Mouse (Mus musculus) spleen, postnatal 36 days (tissue): Measurements from ENCODE around the gene Gm28539.
A peak's percentile ranks its signal among the peaks of the same experiment; 100 is the strongest.
"Not testable (repeated sequence)": the region's sequence is repeated elsewhere in the genome, so short reads cannot be mapped to it uniquely, and the experiment has no call there.

Source experiments
- DNase-seq, 2 experiments: peaks; one replicate each; pipeline ENCODE4 v3.0.0; 2022; ENCODE audit warnings: low spot score in 2 of 2, mixed read lengths in 1 of 2

Gm28539 gene

DNA sequence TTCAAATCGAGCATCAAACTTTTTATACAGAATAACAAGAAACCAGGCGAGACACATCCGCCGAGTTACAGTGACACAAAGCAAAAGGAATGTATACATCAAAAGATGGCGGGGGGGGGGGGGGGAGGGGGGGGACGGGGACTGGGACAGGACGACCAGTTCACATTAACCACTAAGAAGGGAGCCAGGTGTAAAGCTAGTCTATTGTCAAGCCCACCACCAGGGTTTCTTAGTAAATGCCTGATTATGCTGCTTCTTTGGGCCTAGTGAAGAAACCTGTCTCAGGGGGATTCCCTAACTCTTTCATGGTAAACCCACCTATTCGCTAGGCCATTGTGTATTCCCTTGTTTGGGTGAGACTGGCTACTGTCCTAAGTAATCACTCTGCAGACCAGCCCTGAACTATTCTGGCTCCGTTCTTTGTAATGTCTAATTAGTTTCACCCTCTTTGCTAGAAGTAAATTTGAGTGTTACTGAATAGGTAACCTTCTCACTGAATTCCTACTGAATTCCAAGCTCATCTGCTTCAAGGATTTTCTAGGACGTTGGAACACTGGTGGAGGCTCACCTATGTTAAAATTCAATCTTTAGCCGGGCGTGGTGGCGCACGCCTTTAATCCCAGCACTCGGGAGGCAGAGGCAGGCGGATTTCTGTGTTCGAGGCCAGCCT, 13.3 kb downstream of the Gm28539 start:
- not testable (repeated sequence) for DNase-seq

DNA sequence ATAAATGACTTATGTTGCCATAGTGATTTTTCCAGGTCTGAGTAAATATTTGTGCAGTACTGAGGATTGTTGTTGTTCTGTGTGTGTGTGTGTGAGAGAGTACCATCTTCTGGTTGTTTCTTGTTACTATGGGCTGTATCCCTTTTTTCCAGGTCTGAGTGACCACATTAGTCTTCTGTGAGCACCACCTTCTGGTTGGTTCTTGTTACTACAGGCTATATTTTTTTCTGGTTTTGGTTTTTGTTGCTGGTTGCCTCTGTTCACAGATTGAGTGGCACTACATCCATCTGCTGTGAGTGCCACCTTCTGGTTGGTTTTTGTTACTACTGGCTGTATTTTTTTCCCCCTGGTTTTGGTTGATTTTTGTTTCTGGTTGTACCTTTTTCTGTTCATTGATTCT, 22.2 kb downstream of the Gm28539 start:
- DNase-seq, result peak; percentile 5 to 43

DNA sequence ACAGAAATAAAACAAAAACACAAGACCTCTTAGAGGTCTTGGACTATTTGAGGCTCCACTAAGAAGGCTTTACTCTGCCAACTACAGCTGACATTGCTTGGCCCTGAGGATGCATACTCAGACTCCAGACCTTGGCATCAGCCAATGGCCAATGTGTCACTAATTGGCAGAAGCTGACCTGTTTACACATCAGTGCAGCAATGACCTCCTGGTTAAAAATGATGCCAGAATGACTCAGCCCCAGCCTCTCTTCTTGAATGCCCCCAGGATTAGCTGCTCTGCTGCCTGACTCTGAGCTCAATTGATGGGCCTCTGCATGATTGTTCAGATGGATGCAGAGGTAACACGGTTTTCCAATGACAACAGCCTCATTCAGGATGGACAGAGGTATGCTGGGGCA, 23.8 kb downstream of the Gm28539 start:
- no peak for DNase-seq

DNA sequence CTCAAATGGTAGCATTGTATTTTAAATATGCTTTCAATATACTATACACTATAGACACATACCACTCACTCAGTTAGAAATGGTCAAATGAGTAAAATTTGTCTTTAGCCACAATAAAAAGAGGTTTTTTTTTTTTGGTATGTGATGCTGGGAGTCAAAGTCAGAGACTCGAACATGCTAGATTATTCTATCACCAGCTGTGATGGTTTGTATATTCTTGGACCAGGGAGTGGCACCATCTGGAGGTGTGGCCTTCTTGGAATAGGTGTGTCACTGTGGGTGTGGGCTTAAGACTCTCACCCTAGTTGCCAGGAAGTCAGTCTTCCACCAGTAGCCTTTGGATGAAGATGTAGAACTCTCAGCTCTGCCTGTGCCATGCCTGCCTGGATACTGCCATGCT, 34.1 kb downstream of the Gm28539 start:
- not testable (repeated sequence) for DNase-seq

DNA sequence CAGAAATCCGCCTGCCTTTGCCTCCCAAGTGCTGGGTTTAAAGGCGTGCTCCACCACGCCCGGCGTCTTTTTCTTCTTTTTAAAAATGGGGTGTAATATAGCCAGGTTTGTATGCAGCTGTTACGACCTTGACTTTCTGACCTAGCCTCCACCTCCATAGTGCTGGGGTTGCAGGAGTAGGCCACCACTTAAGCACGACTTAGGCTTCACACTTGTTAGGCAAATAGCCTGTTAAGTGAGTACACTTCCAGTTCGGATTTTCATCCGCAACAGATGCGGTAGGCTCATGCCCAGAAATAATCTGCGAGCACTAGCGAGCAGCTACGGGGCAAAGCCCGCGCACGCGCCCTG, 39.7 kb downstream of the Gm28539 start:
- DNase-seq, result no peak

DNA sequence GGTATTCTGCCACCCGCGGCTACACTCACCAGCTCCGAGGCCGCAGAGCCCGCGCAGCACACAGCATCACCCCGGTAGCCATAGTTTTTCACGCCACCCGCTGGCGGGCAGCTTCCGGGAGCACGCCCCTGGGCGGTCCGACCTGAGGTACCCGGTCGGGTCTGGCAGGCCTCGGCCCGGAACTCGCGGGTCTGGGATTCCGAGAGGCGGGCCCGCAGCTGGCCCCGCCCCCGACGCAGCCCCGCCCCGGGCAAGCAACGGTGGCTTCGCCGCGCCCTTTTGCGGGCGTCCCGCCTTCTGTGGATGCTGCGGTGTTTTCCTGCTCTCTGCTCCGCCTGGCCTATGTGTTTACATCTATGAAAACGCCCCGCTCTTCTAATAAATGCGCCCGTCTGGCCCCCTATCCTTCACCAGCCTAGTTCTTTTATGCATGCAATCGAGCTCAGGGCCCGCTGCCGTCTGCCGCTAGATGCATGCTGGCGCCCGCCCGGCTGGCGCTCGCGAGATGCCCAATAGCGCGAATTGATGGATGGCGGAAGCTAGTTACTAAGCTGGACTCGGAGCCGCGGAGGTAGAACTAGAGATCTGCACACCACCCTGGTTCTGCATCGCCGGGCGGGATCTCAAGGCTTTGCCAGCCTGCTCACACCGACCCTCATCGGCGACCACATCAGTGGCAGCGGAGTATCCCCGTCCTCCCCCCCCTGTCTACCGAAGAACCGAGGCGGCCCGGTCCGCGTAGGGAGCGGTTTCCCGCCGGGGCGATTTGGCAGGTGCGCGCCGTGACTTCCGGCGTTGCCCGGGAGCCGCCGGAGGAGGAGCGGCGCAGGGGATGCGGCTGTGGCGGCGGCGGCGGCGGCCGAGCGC, 40.3 kb downstream of the Gm28539 start, which contains the start of the genes Mrpl40 and Hira:
Mrpl40 (minus strand) TSS at position 421 of the 867 bp plus-strand sequence.
Hira (plus strand) TSS at position 596 of the 867 bp plus-strand sequence.
- peak; percentile 96 for DNase-seq

DNA sequence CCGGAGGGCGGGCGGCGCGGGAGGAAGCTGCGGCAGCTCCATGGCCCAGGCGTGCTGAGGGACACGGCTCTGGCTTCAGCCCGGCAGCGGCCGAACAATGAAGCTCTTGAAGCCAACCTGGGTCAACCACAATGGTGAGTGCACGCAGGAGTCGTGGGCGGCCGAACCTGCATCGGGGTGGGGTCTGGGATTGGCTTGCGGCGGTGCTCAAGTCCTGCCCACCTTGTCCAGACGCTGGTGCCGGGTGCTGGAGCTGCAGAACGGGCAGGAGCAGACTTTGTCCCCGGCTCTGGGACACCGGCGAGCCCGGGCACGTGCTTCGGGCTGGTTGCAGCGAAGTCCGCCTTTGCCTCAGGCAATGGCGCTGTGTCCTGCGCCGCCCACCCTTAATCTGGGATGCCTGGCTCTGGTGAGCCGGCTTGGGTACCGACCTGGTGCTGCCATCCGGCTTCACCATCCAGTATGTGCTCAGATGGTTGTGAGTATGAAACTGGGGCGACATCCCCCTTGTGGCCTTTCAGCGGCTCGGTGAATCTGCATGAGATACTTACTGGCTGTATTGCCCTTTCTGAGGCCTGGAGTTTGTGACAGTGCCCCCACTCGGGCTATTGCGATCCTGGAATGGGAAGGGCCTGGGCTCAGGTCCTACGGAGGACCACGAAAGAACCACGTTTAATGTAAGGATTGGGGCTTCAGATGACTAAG, 41.2 kb downstream of the Gm28539 start:
- peak; percentile 57 to 58 for DNase-seq

DNA sequence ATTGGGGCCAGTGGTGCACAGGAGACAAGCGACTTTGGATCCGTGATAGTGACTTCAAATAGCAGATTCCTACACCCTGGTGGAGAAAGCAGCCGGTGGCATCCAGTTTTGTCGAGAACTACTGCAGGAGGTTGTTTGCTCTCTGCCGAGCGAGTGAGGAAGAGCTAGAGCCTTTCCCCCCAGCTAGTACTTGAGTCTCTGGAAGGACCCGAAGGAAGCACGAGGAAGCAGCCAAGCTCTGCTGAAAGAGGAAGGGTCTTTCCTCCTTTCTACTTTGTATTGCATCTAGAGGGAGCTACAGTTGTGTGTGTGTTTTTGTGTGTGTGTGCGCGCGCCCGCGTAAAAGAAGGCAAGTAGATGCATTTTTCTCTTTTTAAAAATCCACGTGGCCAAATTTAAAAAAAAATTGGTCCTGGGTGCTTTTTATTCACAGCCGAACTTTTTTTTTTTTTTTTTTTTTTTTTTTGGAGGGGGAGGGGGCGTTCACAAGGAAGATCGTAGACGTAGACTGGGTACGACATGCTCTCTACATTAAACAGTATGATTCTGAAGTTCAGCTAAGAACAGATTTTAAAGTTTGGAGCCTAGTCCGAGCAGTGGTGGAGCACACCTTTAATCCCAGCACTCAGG, 41.8 kb downstream of the Gm28539 start:
- DNase-seq, result no peak

DNA sequence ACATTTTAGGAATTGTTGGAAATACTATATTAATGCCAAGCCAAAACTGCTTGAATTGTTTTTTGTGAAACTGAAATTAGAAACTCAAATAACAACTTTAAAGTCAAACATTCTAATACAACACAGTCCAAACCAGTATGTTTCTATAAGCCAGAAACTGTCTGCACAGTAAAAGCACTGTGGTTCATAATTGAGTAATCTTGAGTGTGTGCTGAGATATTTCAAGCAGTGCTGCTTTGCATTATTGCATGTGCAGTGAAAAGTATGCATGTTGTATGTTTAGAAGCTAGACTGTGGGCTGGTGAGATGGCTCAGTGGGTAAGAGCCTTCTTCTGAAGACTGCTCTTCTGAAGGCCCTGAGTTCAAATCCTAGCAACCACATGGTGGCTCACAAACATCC, 47.7 kb downstream of the Gm28539 start:
- DNase-seq, result no peak

DNA sequence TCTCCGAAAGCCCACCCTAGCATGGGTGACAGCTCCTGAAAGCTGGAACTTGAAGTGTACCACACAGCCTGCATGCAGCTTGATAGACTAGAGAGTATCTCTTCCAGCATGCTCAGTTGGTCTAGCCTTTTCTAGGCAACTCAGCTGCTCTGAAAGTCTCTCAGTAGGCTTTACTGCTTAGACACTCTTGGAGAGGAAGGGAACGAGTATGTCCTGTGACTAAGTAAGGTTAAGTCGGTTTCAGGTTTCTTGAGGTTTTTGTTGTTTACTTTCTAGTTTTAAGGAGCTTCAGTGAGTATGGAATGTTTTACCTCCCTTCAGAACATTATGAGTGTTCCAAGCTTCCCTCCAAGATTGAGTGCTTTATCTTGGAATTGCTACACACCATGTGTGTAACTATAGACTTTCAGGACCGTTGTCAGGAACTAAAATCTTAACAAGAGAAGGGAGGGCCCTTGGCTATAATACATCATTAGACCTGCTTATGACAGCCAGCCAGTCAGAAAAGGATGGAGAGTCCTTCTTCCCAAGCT, 57.5 kb downstream of the Gm28539 start:
- DNase-seq, result no peak

DNA sequence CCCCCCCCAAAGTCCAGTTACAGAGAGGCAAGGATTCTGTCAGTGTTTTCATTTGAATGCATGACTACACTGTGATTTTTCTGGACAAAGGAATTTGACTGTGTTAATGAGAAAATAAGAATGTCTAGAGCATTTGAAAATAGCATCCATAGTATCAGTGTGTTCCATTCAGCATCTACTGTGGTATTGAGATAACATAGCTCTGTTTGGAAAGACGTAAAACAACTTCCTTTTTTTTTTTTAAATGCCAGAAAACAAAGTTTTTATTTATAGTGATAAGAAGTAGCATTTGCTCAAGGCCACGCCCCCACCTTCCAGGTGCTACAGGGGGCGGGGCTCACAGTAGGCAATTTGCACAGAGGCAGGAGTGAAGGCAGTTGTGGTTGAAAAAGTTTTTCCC, 58.9 kb downstream of the Gm28539 start:
- DNase-seq, result no peak

DNA sequence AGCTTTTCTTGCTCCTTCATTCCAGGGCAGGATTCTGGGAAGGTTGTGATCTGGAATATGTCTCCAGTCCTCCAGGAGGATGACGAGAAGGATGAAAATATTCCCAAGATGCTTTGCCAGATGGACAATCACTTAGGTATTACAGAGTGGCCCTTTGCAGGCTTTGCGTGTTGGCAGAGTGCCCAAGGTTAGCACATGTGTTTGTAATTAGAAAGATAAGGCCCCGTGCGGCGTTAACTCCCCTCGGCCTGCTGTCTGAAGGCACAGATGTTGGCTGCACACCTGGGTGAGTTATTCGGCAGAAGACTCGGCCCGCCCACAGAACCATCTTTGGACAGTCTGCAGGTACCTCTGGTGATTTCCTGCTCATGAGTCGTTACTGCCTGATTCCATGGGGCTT, 60.0 kb downstream of the Gm28539 start:
- peak; percentile 27 to 61 for DNase-seq

DNA sequence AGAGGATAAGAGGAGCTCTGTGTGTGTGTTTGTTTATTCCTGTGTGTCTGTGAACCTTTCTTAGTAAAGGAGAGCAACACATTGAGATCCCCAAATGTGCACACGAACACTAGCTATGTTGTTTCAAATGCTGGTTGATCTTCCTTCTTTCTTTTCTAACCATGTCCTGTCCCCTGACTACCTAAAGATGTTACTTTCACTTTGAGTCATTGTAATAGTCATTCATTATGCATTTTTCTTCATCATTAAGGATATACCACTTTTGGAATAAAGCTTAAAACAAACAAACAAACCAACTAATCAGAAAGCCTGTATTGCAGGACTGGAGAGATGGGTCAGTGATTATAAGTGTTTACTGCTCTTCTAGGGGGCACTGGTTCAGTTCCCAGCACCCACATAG, 69.3 kb downstream of the Gm28539 start:
- DNase-seq, result no peak

DNA sequence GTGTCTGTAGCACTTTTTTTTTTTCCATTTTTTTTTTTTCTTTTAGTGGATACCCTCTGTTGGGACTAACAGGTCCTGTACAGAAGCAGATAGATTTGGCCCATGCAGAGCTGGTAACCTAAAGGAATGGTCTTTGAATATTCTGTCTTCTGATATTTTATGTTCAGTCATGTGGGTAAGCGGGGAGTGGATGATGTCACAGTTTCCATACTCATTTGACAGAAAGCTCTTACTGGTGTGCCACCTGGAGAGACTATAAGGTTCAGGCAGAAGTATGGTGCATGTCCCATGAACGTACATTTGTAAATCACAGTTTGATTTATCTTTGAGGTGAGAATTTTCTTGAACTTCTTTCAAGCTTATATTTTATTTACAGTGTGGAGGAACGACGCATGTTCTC, 79.7 kb downstream of the Gm28539 start:
- no peak for DNase-seq

DNA sequence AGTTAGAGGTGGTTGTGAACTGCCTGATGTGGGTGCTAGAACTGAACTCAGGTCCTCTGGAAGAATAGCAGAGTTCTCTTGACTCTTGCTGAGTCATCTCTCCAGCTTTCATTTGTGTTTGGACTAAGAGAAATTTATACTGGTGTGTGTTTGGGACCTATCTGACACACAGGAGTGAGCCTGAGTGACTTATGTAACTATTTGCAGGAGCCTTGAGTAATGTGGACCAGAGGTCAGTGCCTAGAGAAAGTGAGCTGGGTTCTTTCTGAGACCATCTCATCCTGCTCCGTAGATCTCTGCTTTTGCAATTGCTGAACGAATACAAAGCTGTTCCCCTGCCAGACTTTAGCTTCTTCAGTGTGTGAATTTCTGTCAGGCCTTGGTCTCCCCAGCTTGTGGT, 85.4 kb downstream of the Gm28539 start:
- DNase-seq, result no peak

DNA sequence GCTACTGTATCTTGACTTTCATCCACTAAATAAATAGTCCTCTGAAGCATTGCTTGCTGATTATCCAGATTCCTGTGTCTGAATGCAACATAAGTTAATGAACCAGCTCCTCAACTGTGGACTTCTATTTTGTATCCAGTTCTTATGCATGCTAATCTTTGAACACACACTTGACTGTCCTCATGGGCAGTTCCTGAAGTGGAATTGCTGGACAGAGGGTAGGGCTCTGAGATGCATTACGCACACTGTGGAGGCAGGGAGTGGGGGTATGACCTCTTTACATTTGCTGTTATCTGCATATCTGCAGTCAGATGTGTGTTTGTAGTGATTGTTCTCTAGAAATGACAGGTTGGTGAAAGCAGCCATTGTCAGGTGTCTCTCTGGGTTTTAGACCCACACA, 91.6 kb downstream of the Gm28539 start:
- DNase-seq, result no peak

DNA sequence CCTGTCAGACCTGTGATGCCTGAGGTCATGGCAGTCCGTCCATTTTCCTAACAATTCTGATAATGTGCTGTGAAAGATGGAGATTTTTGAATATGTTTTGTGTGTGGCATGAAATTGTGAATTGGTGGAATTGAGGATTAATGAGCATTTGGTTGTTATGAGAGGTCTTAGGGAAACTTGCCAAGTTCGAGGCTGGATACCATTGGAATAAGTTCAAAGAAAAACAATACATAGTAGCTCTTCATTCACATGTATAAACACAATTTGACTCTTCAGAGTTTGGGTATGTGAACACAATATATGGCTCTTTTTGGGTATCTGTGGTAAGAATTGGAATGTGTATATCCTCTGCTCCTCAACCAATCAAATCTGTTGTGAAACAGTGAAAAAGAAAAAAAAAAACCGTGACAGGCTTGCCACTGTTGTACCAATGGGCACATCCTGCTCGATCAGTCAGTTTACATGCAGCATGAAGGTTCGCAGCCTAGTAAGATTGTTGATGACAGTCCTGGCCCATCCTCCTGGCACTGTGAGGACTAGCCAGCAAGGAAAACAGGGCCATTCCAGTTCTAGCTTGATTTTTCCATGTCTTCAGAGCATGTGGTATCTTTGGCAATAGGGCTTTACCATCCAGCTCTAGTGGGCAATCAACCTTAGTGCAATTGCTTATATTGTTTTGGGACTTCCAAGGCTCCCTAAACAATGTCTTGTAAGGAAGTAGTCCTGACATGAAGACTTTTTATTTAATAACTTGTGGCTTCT, 102.1 kb downstream of the Gm28539 start:
- no peak for DNase-seq

DNA sequence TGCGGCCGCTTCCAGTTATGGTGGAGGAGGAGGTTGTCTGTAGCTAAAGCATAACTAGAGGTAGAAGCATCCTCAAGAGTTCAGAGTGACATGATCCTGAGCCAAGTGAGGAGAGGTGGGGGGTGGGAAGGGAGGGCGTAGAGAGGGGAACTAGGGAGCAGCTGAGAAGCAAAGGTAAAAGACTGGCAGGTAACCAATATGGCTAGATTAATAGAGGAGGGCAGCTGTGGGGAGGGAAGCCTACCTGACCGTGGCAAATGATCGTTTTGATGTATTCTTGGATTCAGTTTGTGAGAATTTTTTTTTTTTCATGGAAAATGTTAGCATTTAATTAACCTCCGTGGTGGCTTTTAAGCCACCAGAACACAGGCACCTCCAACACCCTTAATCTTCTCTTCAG, 107.5 kb downstream of the Gm28539 start:
- DNase-seq, result no peak

DNA sequence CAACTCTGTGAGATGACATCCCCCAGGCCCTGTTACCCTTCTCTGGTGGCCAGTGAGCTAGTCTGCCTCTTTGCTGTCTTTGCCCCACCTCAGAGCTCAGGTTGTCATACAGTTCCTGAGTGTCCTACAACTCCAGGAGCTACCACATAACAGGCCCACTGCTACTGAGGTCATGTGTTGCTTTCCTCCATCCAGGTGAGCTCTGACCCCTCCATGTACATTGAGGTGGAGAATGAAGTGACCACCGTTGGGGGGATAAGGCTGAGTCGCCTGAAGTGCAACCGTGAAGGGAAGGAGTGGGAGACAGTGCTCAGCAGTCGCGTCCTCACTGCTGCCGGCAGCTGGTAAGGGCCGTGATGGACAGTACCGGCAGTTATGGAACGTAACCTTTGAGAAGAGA, 112.6 kb downstream of the Gm28539 start:
- DNase-seq, result no peak

DNA sequence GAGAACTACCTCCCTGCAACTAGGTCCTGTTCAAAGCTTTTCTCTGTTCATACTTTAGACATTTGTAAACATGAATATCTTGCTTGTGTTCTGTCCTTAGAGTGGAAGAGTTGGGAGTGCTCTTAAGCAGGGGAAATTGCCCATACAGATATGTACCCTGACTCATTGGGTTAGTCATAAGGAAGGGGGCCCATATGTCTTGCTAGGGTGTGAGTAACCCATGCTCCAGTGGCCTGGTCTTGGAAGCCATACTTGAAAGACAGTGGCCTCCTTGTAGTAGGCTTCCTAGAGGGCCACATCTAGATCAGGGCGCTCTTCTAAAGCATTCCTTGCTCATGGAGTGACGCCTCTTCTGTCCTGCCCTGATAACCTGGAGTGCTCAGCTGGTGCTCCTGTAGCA, 114.0 kb downstream of the Gm28539 start:
- no peak for DNase-seq

DNA sequence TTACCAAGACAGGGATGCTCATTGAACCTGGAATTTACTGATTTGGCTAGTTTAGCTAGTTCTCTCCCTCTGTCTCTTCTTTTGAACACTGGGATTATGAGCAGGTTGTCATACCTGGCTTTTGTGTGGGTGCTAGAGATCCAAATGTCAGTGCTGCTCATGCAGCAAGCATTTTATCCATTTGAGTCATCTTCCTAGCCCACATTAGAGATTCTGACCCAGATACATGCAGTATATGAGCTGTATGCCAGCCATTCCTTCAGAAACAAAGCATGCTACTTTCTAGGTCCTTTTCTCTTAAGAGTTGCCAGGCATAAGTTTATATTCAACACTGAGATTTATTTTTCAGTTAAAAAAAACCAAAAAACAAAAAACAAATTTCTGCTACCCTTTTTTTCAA, 116.4 kb downstream of the Gm28539 start:
- no peak for DNase-seq
